Mouse (Mus musculus) right cerebral cortex, postnatal 36 days (tissue): ENCODE data around the gene Tdrd5.
"Not testable (repeated sequence)": the region's sequence is repeated elsewhere in the genome, so short reads cannot be mapped to it uniquely, and the experiment has no call there.

Experiments used
- DNase-seq, 2 experiments: peaks; one replicate each; pipeline ENCODE4 v3.0.0; 2022; ENCODE audit warnings: low spot score in 2 of 2, mixed read lengths in 1 of 2

Tdrd5 gene

DNA sequence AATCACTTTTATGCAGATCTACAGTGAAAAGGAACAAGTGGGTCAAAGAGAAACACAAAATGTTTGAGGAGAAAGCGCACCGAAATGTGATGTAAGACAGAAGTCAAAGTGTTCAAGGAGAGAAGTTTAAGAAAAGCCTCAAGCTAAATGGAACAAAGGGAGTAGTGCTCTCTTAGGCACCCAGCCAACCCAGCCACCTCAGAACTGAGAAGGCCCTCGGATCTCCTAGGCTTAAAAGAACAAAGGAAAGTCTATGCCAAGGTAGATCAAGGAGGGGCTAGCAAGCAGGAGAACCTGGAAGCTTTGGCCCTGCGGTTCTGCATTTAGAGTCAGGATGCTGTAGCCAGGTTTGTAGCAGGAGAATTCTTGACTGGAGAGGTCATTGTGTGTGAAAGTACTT is 48.6 kb downstream of the Tdrd5 start:
- DNase-seq: no peak

DNA sequence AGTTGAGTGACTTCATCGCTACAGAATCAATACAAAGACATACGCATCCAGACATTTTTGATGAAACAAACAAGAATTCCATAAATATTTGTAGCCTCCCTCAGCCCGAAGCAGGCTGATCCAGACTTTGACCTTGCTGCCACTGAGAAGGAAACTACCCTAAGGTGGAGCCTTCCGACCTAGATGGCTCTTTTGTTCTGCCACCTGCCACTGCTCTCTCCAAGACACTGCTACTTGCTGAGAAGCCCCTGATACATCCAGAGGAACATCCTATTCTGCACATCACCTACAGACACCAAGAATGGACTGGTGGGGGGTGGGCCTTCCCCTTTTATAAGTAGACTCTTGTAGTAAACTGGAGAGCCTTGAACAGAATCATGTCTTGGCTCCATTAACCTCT is 52.4 kb downstream of the Tdrd5 start:
- DNase-seq: not testable (repeated sequence)

GRCm38 (mm10) chr1:156247893-156248292 is 55.6 kb downstream of the Tdrd5 start:
- DNase-seq: no peak

GRCm38 (mm10) chr1:156241713-156242348 is 61.6 kb downstream of the Tdrd5 start:
- peak; percentile 6 to 9 for DNase-seq

DNA sequence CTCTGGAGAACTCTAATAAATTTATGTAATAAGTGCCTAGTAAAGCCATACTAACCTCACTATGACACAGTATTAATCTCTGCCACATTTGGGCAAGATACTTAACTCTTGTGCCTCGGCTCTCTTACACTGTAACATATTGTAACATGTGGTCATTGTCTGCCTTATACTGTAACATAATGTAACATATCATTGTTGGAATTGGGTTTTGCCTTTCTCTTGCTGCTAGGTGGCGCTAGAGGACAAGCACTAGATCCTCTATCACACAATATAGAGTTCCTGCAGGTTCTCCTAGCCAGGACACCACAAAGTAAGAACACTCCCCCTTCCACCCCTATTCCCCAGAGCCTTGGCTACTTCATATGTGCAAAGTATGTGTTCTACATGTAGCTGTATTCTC is 62.4 kb downstream of the Tdrd5 start:
- no peak for DNase-seq

GRCm38 (mm10) chr1:156231122-156231521 is 72.3 kb downstream of the Tdrd5 start:
- DNase-seq: no peak

GRCm38 (mm10) chr1:156230339-156231089 is 73.0 kb downstream of the Tdrd5 start:
- DNase-seq: no peak

- DNase-seq: peak in 1 of 2 experiments; percentile 20
These were observed 74.0 kb downstream of the Tdrd5 start for GRCm38 (mm10) chr1:156229448-156229847.

DNA sequence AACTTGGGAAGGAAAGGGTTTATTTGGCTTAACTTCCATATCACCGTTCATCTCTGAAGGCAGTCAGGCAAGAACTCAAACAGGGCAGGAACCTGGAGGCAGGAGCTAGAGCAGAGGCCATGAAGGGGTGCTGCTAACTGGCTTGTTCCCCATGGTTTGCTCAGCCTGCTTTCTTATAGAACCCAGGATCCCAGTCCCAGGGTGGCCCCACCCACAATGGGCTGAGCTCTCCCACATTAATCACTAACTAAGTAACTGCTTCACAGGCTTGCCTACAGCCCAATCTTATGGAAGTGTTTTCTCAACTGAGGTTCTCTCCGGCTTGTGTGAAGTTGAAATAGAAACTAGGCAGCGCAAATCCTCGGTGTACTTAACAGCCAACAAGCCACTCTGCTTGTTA is 74.7 kb downstream of the Tdrd5 start:
- no peak for DNase-seq

- DNase-seq: no peak
These were observed 76.6 kb downstream of the Tdrd5 start for GRCm38 (mm10) chr1:156226903-156227302.

GRCm38 (mm10) chr1:156222205-156223000 is 81.1 kb downstream of the Tdrd5 start:
- no peak for DNase-seq

DNA sequence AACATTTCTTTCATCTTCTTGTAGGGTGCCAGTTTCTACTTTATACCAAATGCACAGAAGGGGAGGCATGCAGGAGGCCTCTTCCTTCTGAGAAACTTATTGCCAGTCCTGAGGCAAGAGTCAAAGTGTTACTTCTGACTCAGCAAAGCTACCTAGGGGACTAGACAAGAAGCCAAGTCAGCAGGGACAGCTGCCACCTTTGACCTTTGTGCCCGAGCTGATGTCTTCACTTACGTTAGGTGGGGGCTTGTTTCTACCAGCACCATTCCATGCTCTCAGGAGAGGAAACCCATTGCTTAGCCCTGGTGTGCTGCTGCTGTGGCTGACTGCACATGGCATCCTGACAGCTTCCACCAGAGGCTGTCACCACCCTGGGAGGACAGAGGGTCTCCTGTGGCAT is 82.1 kb downstream of the Tdrd5 start:
- no peak for DNase-seq

DNA sequence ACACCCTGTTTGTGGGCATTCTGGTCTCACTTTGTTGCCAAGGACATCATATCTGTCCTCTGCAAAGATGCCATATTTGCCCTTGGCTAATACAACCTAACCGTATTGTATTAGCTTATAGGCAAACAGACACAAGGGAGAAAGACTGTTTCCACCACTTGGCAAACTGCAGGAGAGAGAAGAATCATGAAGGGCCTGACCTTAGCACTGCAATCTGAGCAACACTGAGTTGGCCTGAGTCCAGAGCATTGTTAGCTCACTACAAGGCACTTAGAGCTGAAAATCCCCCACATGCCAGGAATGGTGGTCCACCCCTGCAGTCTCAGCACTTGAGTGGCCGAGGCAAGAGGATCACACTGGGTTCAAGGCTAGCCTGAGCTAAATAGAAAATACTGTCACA is 84.9 kb downstream of the Tdrd5 start:
- DNase-seq: no peak

DNA sequence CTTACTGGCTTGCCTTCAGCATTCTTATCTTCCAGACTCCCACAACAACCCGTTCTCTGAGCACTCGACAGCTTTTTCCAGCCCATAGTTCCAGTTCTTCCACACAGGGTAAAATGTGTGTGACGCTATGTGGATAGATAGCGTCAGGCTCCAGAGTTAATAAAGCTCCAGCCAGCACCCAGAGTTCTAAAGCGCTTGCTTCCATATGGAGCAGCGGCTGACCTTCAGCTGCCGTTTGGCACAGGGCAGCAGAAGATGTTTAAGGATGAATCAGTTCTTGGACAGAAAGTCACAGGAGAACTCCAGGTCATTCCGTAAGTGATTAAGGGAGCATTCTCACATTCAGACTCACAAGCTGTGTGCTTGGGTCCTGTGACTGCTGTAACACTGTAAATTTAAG is 85.5 kb downstream of the Tdrd5 start:
- DNase-seq: no peak

- DNase-seq: no peak
These were observed 86.1 kb downstream of the Tdrd5 start for GRCm38 (mm10) chr1:156217393-156217792.

DNA sequence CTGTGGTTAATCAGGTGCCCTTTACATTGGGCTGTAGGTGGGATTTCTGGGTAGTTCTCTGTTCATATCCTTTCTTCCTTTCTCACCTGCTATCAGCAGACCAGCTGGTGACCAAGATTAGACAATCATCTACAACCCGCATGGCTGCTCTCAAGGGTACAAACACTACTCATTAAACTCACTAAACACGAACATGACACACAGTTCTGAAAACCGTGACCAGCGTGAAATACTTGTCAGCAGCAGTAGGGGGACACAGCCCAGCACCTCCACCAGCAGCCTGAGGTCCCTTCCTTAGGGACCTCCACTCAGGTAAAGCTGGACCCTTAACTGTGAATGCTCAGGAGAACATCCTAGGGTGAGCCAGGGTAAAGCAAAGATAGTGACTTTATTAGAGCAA is 87.2 kb downstream of the Tdrd5 start:
- no peak for DNase-seq

GRCm38 (mm10) chr1:156214651-156215050 is 88.8 kb downstream of the Tdrd5 start:
- no peak for DNase-seq

GRCm38 (mm10) chr1:156212923-156213322 is 90.5 kb downstream of the Tdrd5 start:
- DNase-seq: no peak

GRCm38 (mm10) chr1:156211809-156212317 is 91.6 kb downstream of the Tdrd5 start:
- no peak for DNase-seq
